ENCODE assay signal across 9 mouse cellular contexts in genomic region chr5:28238152-28238551, GRCm38 (mm10). TPM values are rescaled to one million over a fixed set of nuclear protein-coding genes. Genes with fewer than 3 reads are reported as not detected.
DNase-seq lines count a peak whose midpoint lies in the region; ATAC-seq and TF ChIP-seq lines count a peak whose summit lies in the region.
"Had no signal": no experiment of that assay in that cellular context is flagged by ENCODE, and none has a peak within 500 bp of the region (broad histone marks: within the 10 kb centered on the region; RNA-seq: fewer than 3 reads in every experiment).

No protein-coding gene starts in this region.

- H3K9ac ChIP-seq in ES-Bruce4 (ENCODE audit: low read depth, poor library complexity, severe bottlenecking), result no peak overlapping the region
- H3K9ac ChIP-seq in hindbrain, postnatal 0 days (replicated peaks; ENCODE audit: low read length), result no peak overlapping the region

- H3K9me3 ChIP-seq in E14TG2a.4 (ENCODE audit: low read length), result no peaks in the 10 kb centered on the region
- H3K9me3 ChIP-seq in ES-Bruce4 (replicated peaks; ENCODE audit: control insufficient read depth, insufficient read depth, low read length, poor library complexity, severe bottlenecking), result no peaks in the 10 kb centered on the region
- H3K9me3 ChIP-seq in hindbrain, postnatal 0 days (ENCODE audit: low read length), result no peaks in the 10 kb centered on the region

- H3K4me3 ChIP-seq in E14TG2a.4 (replicated peaks; ENCODE audit: low read length), result no peak overlapping the region
- H3K4me3 ChIP-seq in ES-Bruce4 (ENCODE audit: low read depth, low read length), result no peak overlapping the region
- H3K4me3 ChIP-seq in hindbrain, postnatal 0 days (ENCODE audit: low read length), result no peak overlapping the region
- H3K4me3 ChIP-seq in gastrocnemius, adult 2 months, result no peak overlapping the region

- WGBS in hindbrain, postnatal 0 days, result 24% methylated on average over 4 of the region's 4 CpGs

- TF ChIP-seq POLR2A in ES-Bruce4 (IDR thresholded peaks at IDR 0.05; ENCODE audit: insufficient read depth, low read length), result no peak

- no peaks in the 10 kb centered on the region for H3K36me3 ChIP-seq in E14TG2a.4 (ENCODE audit: insufficient read depth, low read length)
- no peaks in the 10 kb centered on the region for H3K36me3 ChIP-seq in ES-Bruce4 (ENCODE audit: control insufficient read depth, insufficient read depth, low read length, poor library complexity, severe bottlenecking)
- no peaks in the 10 kb centered on the region for H3K36me3 ChIP-seq in hindbrain, postnatal 0 days (ENCODE audit: insufficient read depth, low read length)

- peak; percentile 80 to 84 for DNase-seq in cerebellum, postnatal 10 days
- DNase-seq in hindbrain, postnatal 0 days (ENCODE audit: low spot score), result peak; percentile 62
- no peak for DNase-seq in gastrocnemius, adult 2 months
- DNase-seq in urinary bladder, postnatal 25 days (ENCODE audit: low spot score), result no peak
- no peak for DNase-seq in left cerebral cortex, postnatal 25 days (ENCODE audit: low spot score in 2 of 2)
- DNase-seq: layer of hippocampus, adult 9-11 months had no signal

- no peak for TF ChIP-seq EP300 in ES-Bruce4 (IDR thresholded peaks at IDR 0.05; ENCODE audit: insufficient read depth, low read depth, low read length)

- H3K27ac ChIP-seq in ES-Bruce4 (ENCODE audit: insufficient read depth, low read length), result no peak overlapping the region
- no peak overlapping the region for H3K27ac ChIP-seq in hindbrain, postnatal 0 days
- no peak overlapping the region for H3K27ac ChIP-seq in gastrocnemius, adult 2 months

- TF ChIP-seq CTCF in E14TG2a.4 (conservative IDR thresholded peaks at IDR 0.05; ENCODE audit: low read length) (peak; percentile 72), ES-Bruce4 (IDR thresholded peaks at IDR 0.05; ENCODE audit: low read depth, low read length) (peak; percentile 32)
- peak; percentile 65 for TF ChIP-seq CTCF in hindbrain, postnatal 0 days (IDR thresholded peaks at IDR 0.05; ENCODE audit: low read depth)
- TF ChIP-seq CTCF in gastrocnemius, adult 2 months (IDR thresholded peaks at IDR 0.05), result no peak

- H3K27me3 ChIP-seq in E14TG2a.4 (ENCODE audit: insufficient read depth, low read length) (peaks cover 5% of the 10 kb centered on the region), ES-Bruce4 (ENCODE audit: control insufficient read depth, insufficient read depth, low read length, poor library complexity, severe bottlenecking) (no peaks in the 10 kb centered on the region)
- H3K27me3 ChIP-seq in hindbrain, postnatal 0 days (ENCODE audit: insufficient read depth, low read length), result no peaks in the 10 kb centered on the region

- intact Hi-C loops in gastrocnemius, adult 2 months (cut with DNase I), result no loop called here
- intact Hi-C loops in left cerebral cortex, postnatal 25 days (cut with DNase I), result no loop called here

- 0 out of 2 replicates have a peak, but pooled peaks have one; percentile 38 for ATAC-seq in hindbrain, postnatal 0 days

- no peak overlapping the region for H3K4me2 ChIP-seq in hindbrain, postnatal 0 days (ENCODE audit: low read depth, low read length)

- peaks cover 30% of the 10 kb centered on the region for H3K4me1 ChIP-seq in E14TG2a.4 (replicated peaks; ENCODE audit: low read depth, low read length)
- H3K4me1 ChIP-seq in ES-Bruce4 (ENCODE audit: control insufficient read depth, insufficient read depth, low read length), result no peaks in the 10 kb centered on the region
- no peaks in the 10 kb centered on the region for H3K4me1 ChIP-seq in hindbrain, postnatal 0 days (ENCODE audit: insufficient read depth, low read length)

RNA-seq across cellular contexts. Expression of gene Cnpy1, which starts 7.5 kb away (rescaled TPM):
- polyA plus RNA-seq in ES-Bruce4 (2011; ENCODE audit: insufficient read depth, insufficient read length, low read depth, missing spikeins), result 48.1 and 51.8 TPM in 2 replicates
- 43.9 and 45.6 TPM in 2 replicates for total RNA-seq in hindbrain, postnatal 0 days (2014; rRNA removed)
- 31.7 and 36.9 TPM in 2 replicates for polyA plus RNA-seq in hindbrain, postnatal 0 days (2015; fragmentation: Nextera tagmentation; extraction: Ambion mirVana)
- not detected for total RNA-seq in gastrocnemius, adult 2 months (2021)
- not detected for total RNA-seq in left cerebral cortex, postnatal 25 days (2021)
- total RNA-seq: heart, postnatal 25 days had no signal

Comparison
In these comparisons a context has a peak if more than half of its experiments do, and no peak if none do; other contexts are left out.
1. DNase-seq: peak in cerebellum, postnatal 10 days (2 of 2) and hindbrain, postnatal 0 days (single experiment); none in gastrocnemius, adult 2 months (single experiment), urinary bladder, postnatal 25 days (single experiment) and left cerebral cortex, postnatal 25 days (0 of 2).
2. RNA of gene Cnpy1, which starts 7.5 kb away (total RNA-seq): 43.9 to 45.6 TPM in hindbrain, postnatal 0 days; not detected in left cerebral cortex, postnatal 25 days and not detected in gastrocnemius, adult 2 months; every median in the first group is over 10 times any median in the second.